Mouse (Mus musculus): ENCODE measurements around the gene Nprl3.

The Nprl3 gene

GRCm38 (mm10) chr11:32225222-32226104 is 42.0 kb downstream of the Nprl3 start:
- no peak for DNase-seq (ENCODE audit: low read depth)

- DNase-seq (ENCODE audit: low read depth), result no peak
These were observed 42.9 kb downstream of the Nprl3 start for GRCm38 (mm10) chr11:32224468-32225139.

- no peak for DNase-seq (ENCODE audit: low read depth)
These were observed 44.1 kb downstream of the Nprl3 start for GRCm38 (mm10) chr11:32223297-32223967.

- DNase-seq (ENCODE audit: low read depth), result peak; percentile 69
These were observed 44.8 kb downstream of the Nprl3 start for GRCm38 (mm10) chr11:32222570-32223194.

GRCm38 (mm10) chr11:32221951-32222409 is 45.5 kb downstream of the Nprl3 start, which contains the start of gene Rhbdf1:
Gene Rhbdf1, minus strand, starts transcription at chr11:32222300.
- peak; percentile 50 for DNase-seq (ENCODE audit: low read depth)

GRCm38 (mm10) chr11:32221225-32221950 is 46.1 kb downstream of the Nprl3 start:
- peak; percentile 56 for DNase-seq (ENCODE audit: low read depth)

- DNase-seq (ENCODE audit: low read depth), result no peak
These were observed 46.8 kb downstream of the Nprl3 start for GRCm38 (mm10) chr11:32220607-32221224.

- no peak for DNase-seq (ENCODE audit: low read depth)
These were observed 48.2 kb downstream of the Nprl3 start for GRCm38 (mm10) chr11:32219287-32219686.

- DNase-seq (ENCODE audit: low read depth), result no peak
These were observed 48.9 kb downstream of the Nprl3 start for GRCm38 (mm10) chr11:32218501-32219050.

- DNase-seq (ENCODE audit: low read depth), result peak; percentile 92
These were observed 50.7 kb downstream of the Nprl3 start for GRCm38 (mm10) chr11:32216851-32217250.

GRCm38 (mm10) chr11:32215372-32216162 is 51.9 kb downstream of the Nprl3 start:
- DNase-seq (ENCODE audit: low read depth), result no peak

GRCm38 (mm10) chr11:32210623-32211022 is 56.9 kb downstream of the Nprl3 start:
- no peak for DNase-seq (ENCODE audit: low read depth)

- DNase-seq (ENCODE audit: low read depth), result peak; percentile 99
These were observed 62.2 kb downstream of the Nprl3 start, which contains the start of gene Snrnp25 for GRCm38 (mm10) chr11:32205058-32205873. Gene Snrnp25, plus strand, starts transcription at chr11:32205415.

- no peak for DNase-seq (ENCODE audit: low read depth)
These were observed 65.4 kb downstream of the Nprl3 start for GRCm38 (mm10) chr11:32201922-32202685.

GRCm38 (mm10) chr11:32200992-32201391 is 66.5 kb downstream of the Nprl3 start:
- DNase-seq (ENCODE audit: low read depth), result peak; percentile 46

GRCm38 (mm10) chr11:32200075-32200601 is 67.4 kb downstream of the Nprl3 start, which contains the start of gene Il9r:
Gene Il9r, minus strand, starts transcription at chr11:32200279.
- DNase-seq (ENCODE audit: low read depth), result peak; percentile 75

- DNase-seq (ENCODE audit: low read depth), result peak; percentile 42
These were observed 68.3 kb downstream of the Nprl3 start for GRCm38 (mm10) chr11:32199230-32199629.

Data from induced T-regulatory cell, adult 2 months (primary cell).